ENCODE assay signal across 8 mouse cellular contexts in genomic region chr14:32513336-32514032, GRCm38 (mm10). TPM values are rescaled to one million over a fixed set of nuclear protein-coding genes. Genes with fewer than 3 reads are reported as not detected.
A peak's percentile ranks its signal among the peaks of the same experiment; 100 is the strongest.
DNase-seq lines count a peak whose midpoint lies in the region; ATAC-seq and TF ChIP-seq lines count a peak whose summit lies in the region.

TSS of gene Ercc6 (plus strand) at chr14:32513521.

- peak; percentile 96 for ATAC-seq in forebrain, embryonic 11.5 days (replicated peaks; ENCODE audit: low FRiP score)
- peak; percentile 97 for ATAC-seq in heart, postnatal 0 days (ENCODE audit: insufficient read depth, low read depth)
- peak; percentile 96 for ATAC-seq in liver, embryonic 16.5 days (ENCODE audit: low read depth)
- ATAC-seq in neural tube, embryonic 13.5 days (ENCODE audit: low read depth): peak; percentile 97

- peak; percentile 90 to 94 for DNase-seq in CD8-positive naive resting alpha-beta T cell, adult 2 months (ENCODE audit: low read depth in 2 of 2, low spot score in 2 of 2)
- peak; percentile 83 for DNase-seq in c-Kit-positive CD71-negative TER-119-negative erythroid progenitor cells, embryonic 14.5 days (ENCODE audit: low read depth)
- peak; percentile 97 for DNase-seq in forebrain, embryonic 11.5 days (ENCODE audit: low spot score)
- peak; percentile 94 for DNase-seq in heart, postnatal 0 days (ENCODE audit: low spot score)
- peak; percentile 96 to 97 for DNase-seq in kidney, postnatal 4 days

- H3K4me1 ChIP-seq in forebrain, embryonic 11.5 days (replicated peaks; ENCODE audit: control insufficient read depth, insufficient read depth, low read length): peaks cover 6% of the 10 kb centered on the region
- H3K4me1 ChIP-seq in heart, postnatal 0 days (ENCODE audit: control insufficient read depth, insufficient read depth): peaks cover 7% of the 10 kb centered on the region; the same call in 1 of the 2 replicates
- peaks cover 18% of the 10 kb centered on the region for H3K4me1 ChIP-seq in liver, embryonic 16.5 days (ENCODE audit: control insufficient read depth, low read depth, low read length)
- peaks cover 22% of the 10 kb centered on the region for H3K4me1 ChIP-seq in neural tube, embryonic 13.5 days (replicated peaks)
- H3K4me1 ChIP-seq in testis, adult 2 months (ENCODE audit: control insufficient read depth, insufficient read depth, low read length): peaks cover 3% of the 10 kb centered on the region; the same call in 1 of the 2 replicates

- H3K27ac ChIP-seq in forebrain, embryonic 11.5 days (ENCODE audit: low read depth, low read length): no peak within 1 kb of the TSS
- peak within 1 kb of the TSS; percentile 77 for H3K27ac ChIP-seq in heart, postnatal 0 days (ENCODE audit: low read depth)
- H3K27ac ChIP-seq in liver, embryonic 16.5 days (ENCODE audit: low read length): peak within 1 kb of the TSS; percentile 71
- H3K27ac ChIP-seq in neural tube, embryonic 13.5 days (replicated peaks): peak within 1 kb of the TSS; percentile 89
- H3K27ac ChIP-seq in testis, adult 2 months (ENCODE audit: control insufficient read depth, insufficient read depth, low read depth, low read length): peak within 1 kb of the TSS; percentile 94

- H3K27me3 ChIP-seq in forebrain, embryonic 11.5 days (ENCODE audit: control insufficient read depth, insufficient read depth, low read length): no peaks in the 10 kb centered on the region
- H3K27me3 ChIP-seq in heart, postnatal 0 days (ENCODE audit: control insufficient read depth, insufficient read depth, low read length): no peaks in the 10 kb centered on the region
- H3K27me3 ChIP-seq in liver, embryonic 16.5 days (ENCODE audit: control insufficient read depth, insufficient read depth, low read depth, low read length): no peaks in the 10 kb centered on the region
- no peaks in the 10 kb centered on the region for H3K27me3 ChIP-seq in neural tube, embryonic 13.5 days
- no peaks in the 10 kb centered on the region for H3K27me3 ChIP-seq in testis, adult 2 months (ENCODE audit: control insufficient read depth, insufficient read depth, low read length)

- no peaks in the 10 kb centered on the region; the same call in 1 of the 2 replicates for H3K36me3 ChIP-seq in forebrain, embryonic 11.5 days (ENCODE audit: control insufficient read depth, insufficient read depth, low read length)
- H3K36me3 ChIP-seq in heart, postnatal 0 days (replicated peaks; ENCODE audit: control insufficient read depth, insufficient read depth, low read length): peaks cover 14% of the 10 kb centered on the region
- peaks cover 7% of the 10 kb centered on the region for H3K36me3 ChIP-seq in liver, embryonic 16.5 days (ENCODE audit: control insufficient read depth, insufficient read depth)
- H3K36me3 ChIP-seq in neural tube, embryonic 13.5 days: peaks cover 15% of the 10 kb centered on the region
- no peaks in the 10 kb centered on the region for H3K36me3 ChIP-seq in testis, adult 2 months (ENCODE audit: control insufficient read depth, insufficient read depth, low read length)

- no peak for TF ChIP-seq EP300 in heart, postnatal 0 days (IDR thresholded peaks at IDR 0.05; ENCODE audit: low read depth)

- peak within 1 kb of the TSS; percentile 67 for H3K9ac ChIP-seq in forebrain, embryonic 11.5 days (ENCODE audit: low read length)
- peak within 1 kb of the TSS; percentile 72 for H3K9ac ChIP-seq in heart, postnatal 0 days (replicated peaks; ENCODE audit: low read depth, low read length)
- peak within 1 kb of the TSS; percentile 77 for H3K9ac ChIP-seq in liver, embryonic 16.5 days (ENCODE audit: low read depth, low read length)
- peak within 1 kb of the TSS; percentile 76 for H3K9ac ChIP-seq in neural tube, embryonic 13.5 days

- TF ChIP-seq CTCF in heart, postnatal 0 days (IDR thresholded peaks at IDR 0.05; ENCODE audit: low read depth): no peak
- no peak for TF ChIP-seq CTCF in testis, adult 2 months (IDR thresholded peaks at IDR 0.05; ENCODE audit: control insufficient read depth, insufficient read depth, insufficient replicate concordance, low read depth, low read length)

- no peaks in the 10 kb centered on the region for H3K9me3 ChIP-seq in forebrain, embryonic 11.5 days (ENCODE audit: control insufficient read depth, low read length)
- H3K9me3 ChIP-seq in heart, postnatal 0 days (replicated peaks; ENCODE audit: control insufficient read depth, low read length): no peaks in the 10 kb centered on the region
- H3K9me3 ChIP-seq in liver, embryonic 16.5 days (replicated peaks; ENCODE audit: control insufficient read depth, low read length): no peaks in the 10 kb centered on the region
- no peaks in the 10 kb centered on the region for H3K9me3 ChIP-seq in neural tube, embryonic 13.5 days

- WGBS in forebrain, embryonic 11.5 days: under 1% methylated on average over 62 of the region's 62 CpGs
- WGBS in heart, postnatal 0 days: under 1% methylated on average over 59 of the region's 62 CpGs
- WGBS in liver, embryonic 16.5 days (ENCODE audit: insufficient replicate concordance): under 1% methylated on average over 62 of the region's 62 CpGs
- WGBS in neural tube, embryonic 13.5 days: 1% methylated on average over 62 of the region's 62 CpGs

- peak within 1 kb of the TSS; percentile 74 for H3K4me3 ChIP-seq in forebrain, embryonic 11.5 days (ENCODE audit: low read depth, low read length)
- H3K4me3 ChIP-seq in heart, postnatal 0 days (ENCODE audit: low read depth, low read length): peak within 1 kb of the TSS; percentile 85
- H3K4me3 ChIP-seq in liver, embryonic 16.5 days (ENCODE audit: low read depth, low read length): peak within 1 kb of the TSS; percentile 77
- peak within 1 kb of the TSS; percentile 73 for H3K4me3 ChIP-seq in neural tube, embryonic 13.5 days
- H3K4me3 ChIP-seq in testis, adult 2 months (ENCODE audit: control insufficient read depth, low read depth, low read length): peak within 1 kb of the TSS; percentile 94

- peak; percentile 96 for TF ChIP-seq POLR2A in testis, adult 2 months (IDR thresholded peaks at IDR 0.05; ENCODE audit: control insufficient read depth, low read depth, low read length)

- peak within 1 kb of the TSS; percentile 89 for H3K4me2 ChIP-seq in forebrain, embryonic 11.5 days (ENCODE audit: low read depth, low read length, severe bottlenecking)
- H3K4me2 ChIP-seq in heart, postnatal 0 days (ENCODE audit: low read depth, low read length): peak within 1 kb of the TSS; percentile 99
- peak within 1 kb of the TSS; percentile 67 for H3K4me2 ChIP-seq in liver, embryonic 16.5 days (ENCODE audit: low read depth, low read length)
- peak within 1 kb of the TSS; percentile 86 for H3K4me2 ChIP-seq in neural tube, embryonic 13.5 days

RNA-seq across cellular contexts. Expression of gene Ercc6, which starts in this region (rescaled TPM):
- polyA plus RNA-seq in forebrain, embryonic 11.5 days (2014; fragmentation: Nextera tagmentation; extraction: Ambion mirVana): 20.1 and 29.4 TPM in 2 replicates
- 2.7 and 5.5 TPM in 2 replicates for total RNA-seq in heart, postnatal 0 days (2014; rRNA removed; ENCODE audit: low replicate concordance)
- 5.2 and 6.2 TPM in 2 replicates for polyA plus RNA-seq in heart, postnatal 0 days (2015; fragmentation: Nextera tagmentation; extraction: Ambion mirVana)
- polyA plus RNA-seq in liver, embryonic 16.5 days (2015; fragmentation: Nextera tagmentation; extraction: Ambion mirVana): 5.0 and 5.3 TPM in 2 replicates
- polyA plus RNA-seq in neural tube, embryonic 13.5 days (2015; fragmentation: Nextera tagmentation; extraction: Ambion mirVana): 25.3 and 26.7 TPM in 2 replicates
- 5.5 and 8.0 TPM in 2 replicates for polyA plus RNA-seq in testis, adult 2 months (2012; rRNA removed)
